Mouse (Mus musculus) kidney, embryonic 16.5 days (tissue): ENCODE results near the gene Inpp5f. TPM values are rescaled to one million over a fixed set of nuclear protein-coding genes. Genes with fewer than 3 reads are reported as not detected.
"Not testable (repeated sequence)": the region's sequence is repeated elsewhere in the genome, so short reads cannot be mapped to it uniquely, and the experiment has no call there.

Source experiments
- ATAC-seq: fragments of 200-750 bp; cut with Nextera tagmentation; 2 replicates; pipeline ENCODE4 v1.8.0; 2017; ENCODE audit warnings: moderate TSS enrichment; ENCODE audit not compliant: low FRiP score, low TSS enrichment
- H3K27ac ChIP-seq: fragments of 300-500 bp; sonication (generic); 2 replicates; pipeline ENCODE4 v1.5.1; 2014; ENCODE audit warnings: low read length
- H3K27me3 ChIP-seq: fragments of 300-500 bp; sonication (generic); 2 replicates; pipeline ENCODE4 v1.6.1; 2014; ENCODE audit warnings: low read length, control low read depth, mixed read lengths; ENCODE audit not compliant: insufficient read depth
- H3K36me3 ChIP-seq: fragments of 300-500 bp; sonication (generic); 2 replicates; pipeline ENCODE4 v1.6.1; 2014; ENCODE audit warnings: low read length, control low read depth, mixed read lengths; ENCODE audit not compliant: insufficient read depth
- H3K4me1 ChIP-seq: fragments of 300-500 bp; sonication (generic); 2 replicates; pipeline ENCODE4 v1.6.1; 2014; ENCODE audit warnings: low read length, control low read depth, mixed read lengths; ENCODE audit not compliant: insufficient read depth
- H3K4me2 ChIP-seq: fragments of 300-500 bp; sonication (generic); replicated peaks from 2 replicates; pipeline ENCODE4 v1.6.1; 2014; ENCODE audit warnings: low read depth, low read length
- H3K4me3 ChIP-seq: fragments of 300-500 bp; sonication (generic); 2 replicates; pipeline ENCODE4 v1.5.1; 2014; ENCODE audit warnings: mild to moderate bottlenecking, low read length
- H3K9ac ChIP-seq: fragments of 300-500 bp; sonication (generic); replicated peaks from 2 replicates; pipeline ENCODE4 v1.6.1; 2014; ENCODE audit warnings: low read length
- H3K9me3 ChIP-seq: fragments of 300-500 bp; sonication (generic); 2 replicates; pipeline ENCODE4 v1.6.1; 2016; ENCODE audit warnings: low read length, control low read depth
- WGBS: fragments of 180-500 bp; shearing (Covaris S2); extraction: QIAGEN DNeasy Blood & Tissue Kit; methylation state at CpG from one replicate; pipeline ENCODE4 v1.1.7; 2014; 5-methylcytosine and 5-hydroxymethylcytosine counted together
- polyA plus RNA-seq: library from polyadenylated mRNA; unstranded; fragments of >200 nt; fragmentation: Nextera tagmentation; extraction: Ambion mirVana; gene quantifications from 2 replicates; pipeline ENCODE4 v1.2.1, GENCODE M21; 2015

Gene Inpp5f
- polyA plus RNA-seq, 1 experiment from 2014 or later, result 24.5 TPM

GRCm38 (mm10) chr7:128592118-128592935 is 18.8 kb upstream of the Inpp5f start:
- Histone ChIP-seq H3K36me3 (no peaks in the 10 kb centered on the region), H3K4me3 (peak overlapping the region; percentile 34), H3K9me3 (0 out of 2 replicates have a peak, but pooled peaks cover 3% of the 10 kb centered on the region), H3K4me1 (peaks cover 21% of the 10 kb centered on the region), H3K27ac (peak overlapping the region; percentile 48), H3K9ac (peak overlapping the region; percentile 56), H3K27me3 (no peaks in the 10 kb centered on the region), H3K4me2 (peak overlapping the region; percentile 55)
- ATAC-seq, result peak; percentile 62; the same call in 1 of the 2 replicates
- 5% methylated on average over 21 of the region's 21 CpGs for WGBS

GRCm38 (mm10) chr7:128592936-128593241 is 18.2 kb upstream of the Inpp5f start:
- 6% methylated on average over 6 of the region's 6 CpGs for WGBS

GRCm38 (mm10) chr7:128596274-128596673 is 14.9 kb upstream of the Inpp5f start:
- H3K4me3 ChIP-seq, result no peak overlapping the region
- H3K4me2 ChIP-seq, result no peak overlapping the region
- H3K36me3 ChIP-seq, result no peaks in the 10 kb centered on the region
- no peak overlapping the region for H3K27ac ChIP-seq
- H3K9me3 ChIP-seq, result 0 out of 2 replicates have a peak, but pooled peaks cover 3% of the 10 kb centered on the region
- H3K4me1 ChIP-seq, result peaks cover 21% of the 10 kb centered on the region
- WGBS, result 92% methylated on average over 2 of the region's 2 CpGs
- no peak for ATAC-seq
- H3K9ac ChIP-seq, result no peak overlapping the region
- no peaks in the 10 kb centered on the region for H3K27me3 ChIP-seq

More at GRCm38 (mm10) chr7:128592936-128593241, 18.2 kb upstream of the Inpp5f start:
- peak overlapping the region; percentile 11 for H3K27ac ChIP-seq
- H3K4me3 ChIP-seq, result peak overlapping the region; percentile 34
- H3K4me2 ChIP-seq, result peak overlapping the region; percentile 55
- H3K36me3 ChIP-seq, result no peaks in the 10 kb centered on the region
- peak; percentile 28; the same call in 1 of the 2 replicates for ATAC-seq
- H3K9me3 ChIP-seq, result 0 out of 2 replicates have a peak, but pooled peaks cover 3% of the 10 kb centered on the region
- H3K9ac ChIP-seq, result no peak overlapping the region
- peaks cover 21% of the 10 kb centered on the region for H3K4me1 ChIP-seq
- H3K27me3 ChIP-seq, result no peaks in the 10 kb centered on the region

- ATAC-seq, result no peak
- WGBS, result 79% methylated on average over 5 of the region's 5 CpGs
Observed at GRCm38 (mm10) chr7:128599072-128599471, 12.1 kb upstream of the Inpp5f start.

GRCm38 (mm10) chr7:128601826-128602225 is 9.3 kb upstream of the Inpp5f start:
- H3K9me3 ChIP-seq, result peaks cover 8% of the 10 kb centered on the region
- H3K4me3 ChIP-seq, result no peak overlapping the region
- ATAC-seq, result peak; percentile 77
- H3K9ac ChIP-seq, result no peak overlapping the region
- no peak overlapping the region for H3K4me2 ChIP-seq
- H3K27ac ChIP-seq, result no peak overlapping the region
- no peaks in the 10 kb centered on the region for H3K36me3 ChIP-seq
- peaks cover 7% of the 10 kb centered on the region; the same call in 1 of the 2 replicates for H3K4me1 ChIP-seq
- H3K27me3 ChIP-seq, result no peaks in the 10 kb centered on the region
- WGBS, result 33% methylated on average over 5 of the region's 5 CpGs

More at GRCm38 (mm10) chr7:128599072-128599471, 12.1 kb upstream of the Inpp5f start:
- Histone ChIP-seq H3K9me3 (peaks cover 9% of the 10 kb centered on the region), H3K4me3 (no peak overlapping the region), H3K27ac (no peak overlapping the region), H3K9ac (no peak overlapping the region), H3K27me3 (no peaks in the 10 kb centered on the region), H3K4me2 (no peak overlapping the region), H3K36me3 (no peaks in the 10 kb centered on the region), H3K4me1 (peaks cover 7% of the 10 kb centered on the region; the same call in 1 of the 2 replicates)

GRCm38 (mm10) chr7:128609936-128610335 is 1.2 kb upstream of the Inpp5f start:
- H3K4me2 ChIP-seq, H3K36me3 ChIP-seq, H3K9me3 ChIP-seq, H3K27me3 ChIP-seq, H3K4me3 ChIP-seq, H3K9ac ChIP-seq, ATAC-seq, H3K4me1 ChIP-seq, H3K27ac ChIP-seq: not testable (repeated sequence)
- WGBS, result 98% methylated on average over 8 of the region's 9 CpGs

- 87% methylated on average over 6 of the region's 6 CpGs for WGBS
- Histone ChIP-seq H3K4me2 (peak overlapping the region; percentile 64), H3K27ac (peak overlapping the region; percentile 53), H3K4me3 (peak overlapping the region; percentile 73), H3K9me3 (no peaks in the 10 kb centered on the region), H3K9ac (peak overlapping the region; percentile 50), H3K4me1 (peaks cover 8% of the 10 kb centered on the region; the same call in 1 of the 2 replicates), H3K27me3 (no peaks in the 10 kb centered on the region), H3K36me3 (no peaks in the 10 kb centered on the region)
- peak; percentile 29 for ATAC-seq
Observed at GRCm38 (mm10) chr7:128610490-128610889, 638 bp upstream of the Inpp5f start.

GRCm38 (mm10) chr7:128611799-128612411 is 777 bp downstream of the Inpp5f start:
- 12% methylated on average over 21 of the region's 22 CpGs for WGBS
- H3K9me3 ChIP-seq, result no peaks in the 10 kb centered on the region
- ATAC-seq, result no peak
- peak overlapping the region; percentile 73 for H3K4me3 ChIP-seq
- H3K4me1 ChIP-seq, result peaks cover 11% of the 10 kb centered on the region; the same call in 1 of the 2 replicates
- peak overlapping the region; percentile 84 for H3K9ac ChIP-seq
- peak overlapping the region; percentile 64 for H3K4me2 ChIP-seq
- no peaks in the 10 kb centered on the region for H3K27me3 ChIP-seq
- peak overlapping the region; percentile 83 for H3K27ac ChIP-seq
- H3K36me3 ChIP-seq, result no peaks in the 10 kb centered on the region

GRCm38 (mm10) chr7:128612521-128613181 is 1.5 kb downstream of the Inpp5f start:
- H3K9me3 ChIP-seq, result no peaks in the 10 kb centered on the region
- peaks cover 11% of the 10 kb centered on the region; the same call in 1 of the 2 replicates for H3K4me1 ChIP-seq
- WGBS, result 58% methylated on average over 12 of the region's 12 CpGs
- H3K9ac ChIP-seq, result peak overlapping the region; percentile 84
- H3K36me3 ChIP-seq, result no peaks in the 10 kb centered on the region
- ATAC-seq, result no peak
- peak overlapping the region; percentile 73 for H3K4me3 ChIP-seq
- H3K4me2 ChIP-seq, result peak overlapping the region; percentile 64
- no peaks in the 10 kb centered on the region for H3K27me3 ChIP-seq
- H3K27ac ChIP-seq, result peak overlapping the region; percentile 52
